Mouse (Mus musculus): ENCODE results near the gene Nfat5.

The Nfat5 gene

DNA sequence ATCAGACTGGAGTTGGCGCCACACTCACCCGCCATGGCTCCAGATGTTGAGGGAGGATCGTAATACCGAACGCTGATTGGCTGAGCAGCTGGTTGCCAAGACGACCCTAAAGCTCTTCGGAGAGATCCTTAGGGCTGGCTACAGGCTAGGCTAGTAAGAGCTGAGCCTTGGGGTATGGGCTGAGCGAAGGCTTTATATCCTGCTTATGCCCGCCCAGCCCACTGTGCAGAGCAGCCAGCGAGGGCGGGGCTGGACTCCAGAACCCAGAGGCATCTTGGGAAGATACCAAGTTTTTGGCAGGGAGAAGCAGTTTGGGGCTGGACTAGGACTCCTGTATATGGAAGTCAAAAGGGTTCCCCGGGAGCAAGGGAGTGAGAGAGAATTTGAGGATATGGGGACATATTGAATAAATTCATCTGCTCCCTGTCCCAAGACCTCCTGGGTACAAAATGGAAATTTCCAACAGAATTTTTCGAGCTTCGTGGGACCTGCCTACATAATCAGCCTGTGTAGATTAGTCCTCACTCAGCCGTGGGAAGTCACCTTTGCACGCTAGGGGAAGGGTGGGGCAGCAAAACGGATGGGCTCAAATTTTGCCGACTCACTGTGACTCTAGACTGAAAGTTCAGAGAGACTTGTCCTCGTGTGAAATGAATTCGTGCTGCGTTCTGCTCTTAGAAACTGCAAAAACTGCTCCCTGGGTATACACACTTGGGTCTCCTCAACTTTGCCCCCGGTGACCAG is 109.9 kb downstream of the Nfat5 start, which contains the start of gene Nqo1:
Gene Nqo1 (minus strand): TSS at position 169 of the 744 bp plus-strand sequence.
- DNase-seq: peak; percentile 83

DNA sequence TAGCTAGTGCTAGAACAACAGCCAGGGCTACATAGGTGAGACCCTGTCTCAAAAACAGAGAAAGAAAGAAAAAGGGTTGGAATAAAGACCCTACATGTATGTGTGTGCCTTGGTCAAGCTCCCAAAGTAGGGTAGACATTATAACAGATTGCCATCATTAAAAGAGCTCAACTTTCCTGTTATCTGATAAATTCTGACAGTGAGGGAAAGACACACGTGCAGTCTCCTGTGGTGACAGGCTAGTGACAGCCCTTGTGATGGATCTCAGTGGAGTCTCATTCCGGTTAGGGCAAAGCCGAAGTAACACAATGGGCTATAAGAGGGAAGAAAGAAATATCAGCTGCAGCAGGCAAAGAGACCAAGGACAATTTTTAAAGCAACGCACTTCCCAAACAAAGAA is 110.8 kb downstream of the Nfat5 start:
- DNase-seq: no peak

DNA sequence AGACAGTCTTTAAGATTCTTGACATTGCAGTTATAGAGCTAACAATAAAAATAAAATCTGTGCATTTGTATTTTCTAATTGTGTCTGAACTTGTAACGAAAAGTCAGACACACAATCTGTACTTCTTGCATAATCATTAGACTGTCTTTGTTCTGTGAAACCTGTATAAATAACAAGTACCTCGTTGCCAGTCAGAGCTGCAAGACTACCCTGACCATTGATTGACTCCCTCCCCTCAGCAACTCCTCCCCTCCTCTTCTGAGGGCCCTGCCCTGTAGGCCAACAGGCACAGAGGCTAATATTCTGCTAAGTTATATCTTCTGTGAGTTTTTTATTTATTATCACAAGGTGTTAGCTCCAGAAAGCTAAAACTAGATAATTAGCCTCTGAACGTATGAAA is 112.7 kb downstream of the Nfat5 start:
- no peak for DNase-seq

DNA sequence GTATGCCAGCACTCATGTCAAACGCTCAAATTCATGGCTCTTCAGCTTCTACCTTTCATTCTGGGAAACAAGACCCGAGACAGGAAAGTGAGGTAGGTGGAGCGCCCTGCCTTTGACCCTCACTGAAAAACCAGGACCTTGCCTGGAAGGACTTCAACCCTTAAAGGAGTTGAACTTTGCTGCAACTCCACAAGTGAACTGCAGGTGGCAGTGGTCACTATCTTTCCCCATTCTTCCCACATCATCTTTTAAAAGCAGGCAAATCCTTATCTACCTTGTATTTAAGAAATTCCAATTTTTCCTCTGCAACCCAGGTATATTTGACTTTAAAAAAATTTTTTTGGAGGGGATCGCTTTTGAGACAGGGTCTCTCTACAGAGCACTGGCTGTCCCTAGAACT is 118.1 kb downstream of the Nfat5 start:
- peak; percentile 55 for DNase-seq

DNA sequence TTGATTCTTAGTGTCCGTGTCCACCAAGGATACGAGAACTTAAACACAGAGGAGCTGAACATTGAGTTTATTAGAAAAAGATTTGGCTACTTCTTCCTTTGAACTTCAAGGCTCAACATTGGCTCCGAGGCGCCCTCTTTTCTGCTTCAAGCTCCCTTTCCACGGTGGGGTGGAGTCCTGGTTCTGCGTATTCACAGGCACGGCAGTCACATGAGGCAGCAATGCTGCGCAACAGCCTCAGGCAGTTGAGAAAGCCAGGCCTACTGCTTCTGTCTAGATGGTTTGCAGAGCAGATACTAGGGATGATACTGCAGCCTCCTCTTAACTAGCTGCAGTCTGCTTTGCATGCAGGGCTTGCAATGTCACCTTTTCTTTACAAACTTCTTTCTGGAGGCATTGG is 119.3 kb downstream of the Nfat5 start:
- no peak for DNase-seq

DNA sequence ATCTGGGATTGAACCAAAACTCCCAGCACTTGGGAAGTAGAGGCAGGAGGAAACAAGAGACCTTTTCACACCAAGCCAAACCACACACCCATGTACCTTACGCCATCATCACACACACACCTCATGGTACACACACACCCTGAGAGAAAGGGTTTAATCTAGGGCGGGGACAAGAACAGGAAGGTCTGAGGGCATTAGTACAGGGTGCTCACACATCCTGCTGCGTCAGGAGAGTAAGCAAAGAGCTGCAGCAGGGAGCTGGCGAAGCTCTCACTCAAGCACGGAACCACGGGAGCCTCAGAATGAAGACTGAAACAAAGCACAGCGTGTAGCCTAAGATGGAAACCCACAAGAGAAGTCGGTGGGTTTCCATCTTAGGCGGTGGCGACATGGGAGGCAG is 120.6 kb downstream of the Nfat5 start:
- DNase-seq: no peak

DNA sequence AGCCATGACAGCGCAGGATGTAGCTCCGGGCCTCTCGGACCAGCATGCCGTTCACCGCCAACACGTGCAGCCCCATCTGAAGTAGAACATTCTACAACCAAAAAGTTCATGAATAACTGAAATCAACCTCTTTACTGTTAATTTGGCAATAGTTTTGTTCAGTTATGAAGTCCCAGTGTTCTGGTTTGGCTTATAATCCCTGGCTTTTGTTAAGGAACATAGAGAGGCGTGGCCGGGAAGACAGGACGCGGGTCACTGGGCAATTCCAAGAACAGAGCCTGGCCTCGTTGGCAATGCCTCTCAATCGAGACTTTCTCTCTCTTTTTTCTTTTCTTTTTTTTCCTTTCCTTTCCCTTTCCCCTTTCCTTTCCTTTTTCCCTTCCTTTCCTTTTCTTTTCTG is 123.7 kb downstream of the Nfat5 start:
- peak; percentile 35 for DNase-seq

DNA sequence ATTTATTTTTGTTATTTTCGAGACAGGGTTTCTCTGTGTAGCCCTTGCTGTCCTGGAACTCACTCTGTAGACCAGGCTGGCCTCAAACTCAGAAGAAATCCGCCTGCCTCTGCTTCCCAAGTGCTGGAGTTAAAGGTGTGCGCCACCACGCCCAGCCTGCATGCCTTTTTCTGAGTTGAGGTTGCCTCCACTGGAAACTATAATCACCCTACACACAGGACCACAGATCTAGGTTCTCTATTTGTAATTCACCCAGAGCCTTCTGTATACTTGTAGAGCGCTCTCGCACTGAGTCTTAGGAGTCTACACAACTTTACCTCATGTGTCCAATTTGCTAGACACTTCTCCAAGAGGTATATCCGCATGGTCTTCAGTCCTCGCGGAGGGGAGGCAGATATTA is 130.9 kb downstream of the Nfat5 start:
- no peak for DNase-seq

DNA sequence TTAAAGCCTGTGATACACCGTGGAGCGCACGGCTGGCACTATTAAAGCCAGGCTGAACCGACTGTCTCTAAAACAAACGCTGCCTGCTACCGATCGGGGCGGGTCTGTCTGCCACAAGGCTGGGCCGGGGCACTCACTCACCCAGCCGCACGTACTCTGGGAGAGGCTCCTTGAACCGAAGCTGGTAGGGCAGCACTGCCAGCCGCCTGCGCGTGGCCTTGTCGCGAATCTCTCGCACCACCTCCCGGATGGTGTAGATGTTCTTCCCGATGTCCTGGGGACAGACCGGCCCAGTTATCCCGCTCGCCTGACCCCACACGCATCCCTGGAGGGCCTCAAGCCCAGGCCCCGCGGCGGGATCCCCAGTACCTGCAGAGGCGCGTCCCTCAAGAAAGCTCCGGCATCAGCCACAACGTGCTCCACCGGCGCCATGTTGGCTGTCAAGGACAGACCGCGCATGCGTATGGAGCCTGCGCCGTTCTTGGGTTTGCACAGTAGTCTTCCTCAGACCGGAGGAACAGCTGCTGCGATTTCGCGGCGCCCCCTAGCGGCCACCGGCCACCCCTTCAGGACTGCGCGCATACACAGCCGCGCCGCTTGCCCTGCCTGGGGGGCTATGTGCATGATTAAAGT is 131.4 kb downstream of the Nfat5 start, which contains the start of gene Nob1:
Gene Nob1 (minus strand): TSS at position 455 of the 633 bp plus-strand sequence.
- DNase-seq: peak; percentile 98

DNA sequence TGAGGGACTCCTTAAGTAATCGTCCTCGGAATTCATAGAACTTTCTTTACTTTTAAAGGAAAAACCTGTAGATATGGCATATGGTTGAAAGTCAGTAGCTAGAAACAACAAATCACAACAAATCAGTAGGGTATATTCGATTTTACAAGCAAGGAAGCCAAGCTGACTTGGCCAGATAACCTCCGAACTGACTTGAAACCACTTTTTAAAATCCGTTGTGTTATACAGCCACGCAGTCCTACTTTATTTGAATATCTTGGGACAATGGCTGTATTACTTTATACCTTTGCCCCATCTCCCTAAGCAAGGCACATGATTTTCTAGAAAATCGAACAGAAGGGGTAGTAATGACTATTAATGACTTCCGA is 131.9 kb downstream of the Nfat5 start:
- no peak for DNase-seq
